Mouse (Mus musculus): ENCODE results near the gene Hoxb7. TPM values are rescaled to one million over a fixed set of nuclear protein-coding genes. Genes with fewer than 3 reads are reported as not detected.

Gene Hoxb7
- polyA plus RNA-seq, 1 experiment = not detected

- TF ChIP-seq EP300 (IDR thresholded peaks at IDR 0.05; ENCODE audit: insufficient read depth, low read depth, low read length) (no peak), CTCF (IDR thresholded peaks at IDR 0.05; ENCODE audit: low read depth, low read length) (no peak), POLR2A (IDR thresholded peaks at IDR 0.05; ENCODE audit: insufficient read depth, low read length) (no peak)
- Histone ChIP-seq H3K27me3 (ENCODE audit: control insufficient read depth, insufficient read depth, low read length, poor library complexity, severe bottlenecking) (peaks cover 59% of the 10 kb centered on the region), H3K36me3 (ENCODE audit: control insufficient read depth, insufficient read depth, low read length, poor library complexity, severe bottlenecking) (no peaks in the 10 kb centered on the region), H3K9ac (ENCODE audit: low read depth, poor library complexity, severe bottlenecking) (no peak overlapping the region), H3K4me3 (ENCODE audit: low read depth, low read length) (no peak overlapping the region), H3K9me3 (replicated peaks; ENCODE audit: control insufficient read depth, insufficient read depth, low read length, poor library complexity, severe bottlenecking) (no peaks in the 10 kb centered on the region), H3K27ac (ENCODE audit: insufficient read depth, low read length) (no peak overlapping the region), H3K4me1 (ENCODE audit: control insufficient read depth, insufficient read depth, low read length) (no peaks in the 10 kb centered on the region)
Measured at GRCm38 (mm10) chr11:96322738-96323137, 36.3 kb downstream of the Hoxb7 start.

GRCm38 (mm10) chr11:96323154-96323553 lies 36.7 kb downstream of the Hoxb7 start, which contains the start of gene Hoxb3:
Gene Hoxb3, plus strand, starts transcription at chr11:96323326.
- H3K27ac ChIP-seq (ENCODE audit: insufficient read depth, low read length) = no peak within 1 kb of the TSS
- TF ChIP-seq POLR2A (IDR thresholded peaks at IDR 0.05; ENCODE audit: insufficient read depth, low read length) = no peak
- TF ChIP-seq EP300 (IDR thresholded peaks at IDR 0.05; ENCODE audit: insufficient read depth, low read depth, low read length) = no peak
- no peak for TF ChIP-seq CTCF (IDR thresholded peaks at IDR 0.05; ENCODE audit: low read depth, low read length)
- H3K27me3 ChIP-seq (ENCODE audit: control insufficient read depth, insufficient read depth, low read length, poor library complexity, severe bottlenecking) = peaks cover 60% of the 10 kb centered on the region
- H3K36me3 ChIP-seq (ENCODE audit: control insufficient read depth, insufficient read depth, low read length, poor library complexity, severe bottlenecking) = no peaks in the 10 kb centered on the region
- no peak within 1 kb of the TSS for H3K4me3 ChIP-seq (ENCODE audit: low read depth, low read length)
- no peaks in the 10 kb centered on the region for H3K9me3 ChIP-seq (replicated peaks; ENCODE audit: control insufficient read depth, insufficient read depth, low read length, poor library complexity, severe bottlenecking)
- no peak within 1 kb of the TSS for H3K9ac ChIP-seq (ENCODE audit: low read depth, poor library complexity, severe bottlenecking)
- H3K4me1 ChIP-seq (ENCODE audit: control insufficient read depth, insufficient read depth, low read length) = no peaks in the 10 kb centered on the region

- TF ChIP-seq POLR2A (IDR thresholded peaks at IDR 0.05; ENCODE audit: insufficient read depth, low read length) = no peak
- no peak for TF ChIP-seq EP300 (IDR thresholded peaks at IDR 0.05; ENCODE audit: insufficient read depth, low read depth, low read length)
- no peak for TF ChIP-seq CTCF (IDR thresholded peaks at IDR 0.05; ENCODE audit: low read depth, low read length)
- no peak overlapping the region for H3K4me3 ChIP-seq (ENCODE audit: low read depth, low read length)
- H3K27ac ChIP-seq (ENCODE audit: insufficient read depth, low read length) = no peak overlapping the region
- H3K36me3 ChIP-seq (ENCODE audit: control insufficient read depth, insufficient read depth, low read length, poor library complexity, severe bottlenecking) = no peaks in the 10 kb centered on the region
- H3K9me3 ChIP-seq (replicated peaks; ENCODE audit: control insufficient read depth, insufficient read depth, low read length, poor library complexity, severe bottlenecking) = no peaks in the 10 kb centered on the region
- no peak overlapping the region for H3K9ac ChIP-seq (ENCODE audit: low read depth, poor library complexity, severe bottlenecking)
- no peaks in the 10 kb centered on the region for H3K4me1 ChIP-seq (ENCODE audit: control insufficient read depth, insufficient read depth, low read length)
- H3K27me3 ChIP-seq (ENCODE audit: control insufficient read depth, insufficient read depth, low read length, poor library complexity, severe bottlenecking) = peaks cover 61% of the 10 kb centered on the region
Measured at GRCm38 (mm10) chr11:96324125-96324524, 37.7 kb downstream of the Hoxb7 start.

- Histone ChIP-seq H3K9ac (ENCODE audit: low read depth, poor library complexity, severe bottlenecking) (no peak overlapping the region), H3K9me3 (replicated peaks; ENCODE audit: control insufficient read depth, insufficient read depth, low read length, poor library complexity, severe bottlenecking) (no peaks in the 10 kb centered on the region), H3K36me3 (ENCODE audit: control insufficient read depth, insufficient read depth, low read length, poor library complexity, severe bottlenecking) (no peaks in the 10 kb centered on the region), H3K4me3 (ENCODE audit: low read depth, low read length) (no peak overlapping the region), H3K27me3 (ENCODE audit: control insufficient read depth, insufficient read depth, low read length, poor library complexity, severe bottlenecking) (peaks cover 56% of the 10 kb centered on the region), H3K4me1 (ENCODE audit: control insufficient read depth, insufficient read depth, low read length) (no peaks in the 10 kb centered on the region), H3K27ac (ENCODE audit: insufficient read depth, low read length) (no peak overlapping the region)
- TF ChIP-seq CTCF (IDR thresholded peaks at IDR 0.05; ENCODE audit: low read depth, low read length) = no peak
- no peak for TF ChIP-seq EP300 (IDR thresholded peaks at IDR 0.05; ENCODE audit: insufficient read depth, low read depth, low read length)
- TF ChIP-seq POLR2A (IDR thresholded peaks at IDR 0.05; ENCODE audit: insufficient read depth, low read length) = no peak
Measured at GRCm38 (mm10) chr11:96324965-96325364, 38.5 kb downstream of the Hoxb7 start.

- Histone ChIP-seq H3K4me1 (ENCODE audit: control insufficient read depth, insufficient read depth, low read length) (no peaks in the 10 kb centered on the region), H3K27ac (ENCODE audit: insufficient read depth, low read length) (no peak overlapping the region)
Measured at GRCm38 (mm10) chr11:96325747-96326212, 39.4 kb downstream of the Hoxb7 start.

DNA sequence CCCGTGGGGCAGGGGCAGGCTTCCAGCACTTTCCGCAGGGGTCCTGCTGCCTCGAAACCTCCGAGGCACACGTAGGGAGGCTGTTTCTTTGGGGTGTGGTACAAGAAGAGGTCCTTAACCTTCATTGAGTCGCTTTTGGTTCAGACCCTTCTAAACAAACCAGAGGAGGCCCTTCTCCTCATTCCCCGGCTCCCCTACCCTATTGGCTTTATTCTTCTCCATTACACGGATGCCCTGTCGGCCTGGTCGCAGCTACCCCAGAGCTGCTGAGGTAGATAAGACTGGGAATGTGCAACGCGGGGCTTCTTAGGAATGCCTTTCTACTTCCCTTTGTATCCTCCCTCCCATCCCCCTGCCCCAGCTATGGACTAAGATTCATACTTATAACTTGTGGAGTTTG lies 40.3 kb downstream of the Hoxb7 start:
- Histone ChIP-seq H3K27ac (ENCODE audit: insufficient read depth, low read length) (no peak overlapping the region), H3K9ac (ENCODE audit: low read depth, poor library complexity, severe bottlenecking) (no peak overlapping the region), H3K9me3 (replicated peaks; ENCODE audit: control insufficient read depth, insufficient read depth, low read length, poor library complexity, severe bottlenecking) (no peaks in the 10 kb centered on the region), H3K27me3 (ENCODE audit: control insufficient read depth, insufficient read depth, low read length, poor library complexity, severe bottlenecking) (peaks cover 54% of the 10 kb centered on the region), H3K4me3 (ENCODE audit: low read depth, low read length) (no peak overlapping the region), H3K36me3 (ENCODE audit: control insufficient read depth, insufficient read depth, low read length, poor library complexity, severe bottlenecking) (no peaks in the 10 kb centered on the region), H3K4me1 (ENCODE audit: control insufficient read depth, insufficient read depth, low read length) (peaks cover under 1% of the 10 kb centered on the region)
- TF ChIP-seq POLR2A (IDR thresholded peaks at IDR 0.05; ENCODE audit: insufficient read depth, low read length) (no peak), EP300 (IDR thresholded peaks at IDR 0.05; ENCODE audit: insufficient read depth, low read depth, low read length) (no peak), CTCF (IDR thresholded peaks at IDR 0.05; ENCODE audit: low read depth, low read length) (no peak)

More at GRCm38 (mm10) chr11:96325747-96326212, 39.4 kb downstream of the Hoxb7 start:
- Histone ChIP-seq H3K36me3 (ENCODE audit: control insufficient read depth, insufficient read depth, low read length, poor library complexity, severe bottlenecking) (no peaks in the 10 kb centered on the region), H3K9me3 (replicated peaks; ENCODE audit: control insufficient read depth, insufficient read depth, low read length, poor library complexity, severe bottlenecking) (no peaks in the 10 kb centered on the region), H3K9ac (ENCODE audit: low read depth, poor library complexity, severe bottlenecking) (no peak overlapping the region), H3K27me3 (ENCODE audit: control insufficient read depth, insufficient read depth, low read length, poor library complexity, severe bottlenecking) (peaks cover 53% of the 10 kb centered on the region), H3K4me3 (ENCODE audit: low read depth, low read length) (no peak overlapping the region)
- no peak for TF ChIP-seq CTCF (IDR thresholded peaks at IDR 0.05; ENCODE audit: low read depth, low read length)
- TF ChIP-seq POLR2A (IDR thresholded peaks at IDR 0.05; ENCODE audit: insufficient read depth, low read length) = no peak
- no peak for TF ChIP-seq EP300 (IDR thresholded peaks at IDR 0.05; ENCODE audit: insufficient read depth, low read depth, low read length)

All from ES-Bruce4 (cell line).